Mouse (Mus musculus) limb, embryonic 14.5 days (tissue): ENCODE data around the gene Adi1. TPM values are rescaled to one million over a fixed set of nuclear protein-coding genes. Genes with fewer than 3 reads are reported as not detected.

Source experiments
- ATAC-seq: fragments of 200-750 bp; cut with Nextera tagmentation; 2 replicates; pipeline ENCODE4 v1.8.0; 2017; ENCODE audit warnings: low read depth, moderate number of reproducible peaks, moderate TSS enrichment; ENCODE audit not compliant: low FRiP score
- DNase-seq: peaks from one replicate; pipeline ENCODE4 v3.0.0-alpha.2; 2015; ENCODE audit warnings: low spot score
- H3K27ac ChIP-seq: fragments of 300-500 bp; sonication (generic); replicated peaks from 2 replicates; pipeline ENCODE4 v1.5.1; 2014; ENCODE audit warnings: low read depth, mild to moderate bottlenecking, low read length, moderate library complexity, mixed read lengths
- H3K27me3 ChIP-seq: fragments of 300-500 bp; sonication (generic); 2 replicates; pipeline ENCODE4 v1.6.1; 2014; ENCODE audit warnings: low read length, mixed read lengths; ENCODE audit not compliant: control insufficient read depth, insufficient read depth
- H3K36me3 ChIP-seq: fragments of 300-500 bp; sonication (generic); 2 replicates; pipeline ENCODE4 v1.6.1; 2014; ENCODE audit warnings: mild to moderate bottlenecking, low read length, moderate library complexity, mixed read lengths; ENCODE audit not compliant: control insufficient read depth, insufficient read depth
- H3K4me1 ChIP-seq: fragments of 300-500 bp; sonication (generic); 2 replicates; pipeline ENCODE4 v1.6.1; 2014; ENCODE audit warnings: antibody characterized with exemption, low read length, mixed read lengths; ENCODE audit not compliant: control insufficient read depth, insufficient read depth
- H3K4me2 ChIP-seq: fragments of 300-500 bp; sonication (generic); replicated peaks from 2 replicates; pipeline ENCODE4 v1.6.1; 2014; ENCODE audit warnings: low read depth, mild to moderate bottlenecking, low read length, moderate library complexity; ENCODE audit not compliant: severe bottlenecking
- H3K4me3 ChIP-seq: fragments of 300-500 bp; sonication (generic); replicated peaks from 2 replicates; pipeline ENCODE4 v1.5.1; 2014; ENCODE audit warnings: low read length
- H3K9ac ChIP-seq: fragments of 300-500 bp; sonication (generic); 2 replicates; pipeline ENCODE4 v1.6.1; 2014; ENCODE audit warnings: mild to moderate bottlenecking, low read depth, low read length, moderate library complexity; ENCODE audit not compliant: severe bottlenecking
- H3K9me3 ChIP-seq: fragments of 300-500 bp; sonication (generic); 2 replicates; pipeline ENCODE4 v1.6.1; 2016; ENCODE audit warnings: low read length; ENCODE audit not compliant: control insufficient read depth
- POLR2A ChIP-seq: fragments of 200-500 bp; IDR thresholded peaks from 2 replicates; pipeline ENCODE4 v1.8.0; 2012; ENCODE audit warnings: inconsistent platforms, mild to moderate bottlenecking, moderate library complexity, borderline replicate concordance; ENCODE audit not compliant: insufficient read depth, insufficient read length; ENCODE audit errors: extremely low read depth
- WGBS: fragments of 180-500 bp; shearing (Covaris S2); extraction: QIAGEN DNeasy Blood & Tissue Kit; methylation state at CpG from one replicate; pipeline ENCODE4 v1.1.7; 2014; 5-methylcytosine and 5-hydroxymethylcytosine counted together
- polyA plus RNA-seq, 2 experiments: library from polyadenylated mRNA; depleted of rRNA in 1 of 2; stranded (reverse) in 1 of 2; unstranded in 1 of 2; fragments of >200 nt; fragmentation: Nextera tagmentation in 1 of 2; extraction: Ambion mirVana in 1 of 2; gene quantifications; 2 replicates each; pipeline versions ENCODE4 v1.2.1 to v1.2.3; 2012 to 2014

The Adi1 gene
- polyA plus RNA-seq, 2 experiments, result 27.9 to 66.7 TPM

- Histone ChIP-seq H3K9ac (no peak overlapping the region), H3K9me3 (no peaks in the 10 kb centered on the region), H3K36me3 (peaks cover 41% of the 10 kb centered on the region), H3K4me2 (no peak overlapping the region), H3K27me3 (no peaks in the 10 kb centered on the region), H3K4me1 (no peaks in the 10 kb centered on the region), H3K27ac (no peak overlapping the region), H3K4me3 (no peak overlapping the region)
- WGBS, result 85% methylated on average over 22 of the region's 22 CpGs
- ATAC-seq, result no peak
- DNase-seq, result no peak
- TF ChIP-seq POLR2A, result no peak
Measured at GRCm38 (mm10) chr12:28710566-28711185, 35.6 kb downstream of the Adi1 start.

DNA sequence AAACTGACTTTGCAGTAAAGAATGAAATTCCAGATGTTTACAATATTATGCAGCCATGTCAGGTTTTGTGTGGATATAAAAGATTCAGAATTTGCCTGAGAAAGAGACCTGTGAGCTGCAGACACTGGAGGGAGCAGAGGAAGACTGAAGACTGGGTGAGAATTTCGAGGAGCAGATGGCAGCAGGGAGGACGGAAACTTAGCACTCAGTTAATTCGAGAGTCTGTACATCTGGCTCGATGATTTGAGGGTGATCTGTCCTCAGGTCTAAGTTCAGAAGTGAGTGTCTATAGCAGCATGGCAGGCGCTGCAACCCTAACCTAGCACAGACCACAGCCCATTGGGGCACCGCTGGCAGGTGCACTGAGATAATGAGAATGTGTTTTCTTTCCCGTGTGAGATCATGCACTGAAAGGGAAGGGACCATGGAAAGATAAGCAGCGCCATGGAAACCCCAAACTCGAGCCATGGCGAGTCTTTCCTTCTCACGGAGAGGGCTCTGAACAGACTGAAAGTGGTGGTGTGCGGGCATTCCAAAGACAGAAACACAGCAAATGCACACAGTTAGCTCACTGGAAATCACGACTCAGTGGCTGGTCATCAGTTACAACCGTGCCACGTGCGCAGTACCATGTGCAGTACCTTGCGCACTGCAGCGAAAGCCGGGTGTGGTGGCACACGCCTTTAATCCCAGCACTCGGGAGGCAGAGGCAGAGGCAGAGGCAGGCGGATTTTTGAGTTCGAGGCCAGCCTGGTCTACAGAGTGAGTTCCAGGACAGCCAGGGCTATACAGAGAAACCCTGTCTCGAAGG is 40.0 kb downstream of the Adi1 start:
- TF ChIP-seq POLR2A, result no peak
- H3K27ac ChIP-seq, result no peak overlapping the region
- WGBS, result 89% methylated on average over 24 of the region's 24 CpGs
- no peak overlapping the region for H3K9ac ChIP-seq
- no peaks in the 10 kb centered on the region for H3K27me3 ChIP-seq
- H3K9me3 ChIP-seq, result no peaks in the 10 kb centered on the region
- H3K4me3 ChIP-seq, result no peak overlapping the region
- peaks cover 47% of the 10 kb centered on the region for H3K36me3 ChIP-seq
- DNase-seq, result no peak
- no peak for ATAC-seq
- no peaks in the 10 kb centered on the region for H3K4me1 ChIP-seq
- H3K4me2 ChIP-seq, result no peak overlapping the region

GRCm38 (mm10) chr12:28717066-28717465 is 42.0 kb downstream of the Adi1 start:
- Histone ChIP-seq H3K4me1 (no peaks in the 10 kb centered on the region), H3K4me3 (no peak overlapping the region), H3K9me3 (no peaks in the 10 kb centered on the region), H3K36me3 (peaks cover 49% of the 10 kb centered on the region), H3K9ac (no peak overlapping the region), H3K4me2 (no peak overlapping the region), H3K27me3 (no peaks in the 10 kb centered on the region), H3K27ac (no peak overlapping the region)
- ATAC-seq, result no peak
- WGBS, result 69% methylated on average over 2 of the region's 2 CpGs
- TF ChIP-seq POLR2A, result no peak
- DNase-seq, result no peak

DNA sequence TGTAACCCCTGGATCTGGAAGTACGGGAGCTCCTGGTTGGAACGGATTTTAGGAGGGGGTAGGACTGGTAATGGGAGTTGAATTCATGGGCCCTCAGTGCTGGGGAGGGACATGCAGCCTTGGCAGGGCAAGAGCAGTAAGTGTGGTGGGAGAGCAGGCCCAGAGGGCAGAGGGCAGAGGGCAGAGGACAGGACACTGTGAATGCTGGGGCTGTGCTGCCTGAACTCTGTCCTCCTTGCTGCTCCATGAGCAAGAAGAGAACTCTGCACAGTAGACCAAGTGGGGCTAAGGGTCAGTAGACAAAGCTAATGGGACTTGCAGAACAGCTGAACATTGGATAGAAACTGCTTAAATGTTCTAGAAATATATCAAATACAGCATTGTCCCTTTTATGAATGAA is 43.1 kb downstream of the Adi1 start:
- no peaks in the 10 kb centered on the region for H3K27me3 ChIP-seq
- H3K4me1 ChIP-seq, result no peaks in the 10 kb centered on the region
- DNase-seq, result no peak
- ATAC-seq, result no peak
- H3K27ac ChIP-seq, result no peak overlapping the region
- H3K4me3 ChIP-seq, result no peak overlapping the region
- no peaks in the 10 kb centered on the region for H3K9me3 ChIP-seq
- peaks cover 48% of the 10 kb centered on the region for H3K36me3 ChIP-seq
- H3K4me2 ChIP-seq, result no peak overlapping the region
- TF ChIP-seq POLR2A, result no peak
- WGBS, result 97% methylated on average over 2 of the region's 2 CpGs
- no peak overlapping the region for H3K9ac ChIP-seq

GRCm38 (mm10) chr12:28724366-28724765 is 49.3 kb downstream of the Adi1 start:
- Histone ChIP-seq H3K27me3 (no peaks in the 10 kb centered on the region), H3K4me2 (no peak overlapping the region), H3K36me3 (peaks cover 54% of the 10 kb centered on the region), H3K4me3 (no peak overlapping the region), H3K4me1 (no peaks in the 10 kb centered on the region), H3K9me3 (no peaks in the 10 kb centered on the region), H3K27ac (no peak overlapping the region), H3K9ac (no peak overlapping the region)
- DNase-seq (no peak), ATAC-seq (no peak)
- whole genome bisulfite sequencing, result 92% methylated on average over 3 of the region's 3 CpGs
- TF ChIP-seq POLR2A, result no peak
